Mouse (Mus musculus) regulatory T cell (primary cell): Measurements from ENCODE around the gene Pagr1a.

Experiments
- in situ Hi-C: fragments of 300-600 bp; cut with MboI, MseI; formaldehyde crosslinking; loops from one replicate; pipeline ENCODE4 v1.15.1; 2025; ENCODE audit warnings: high pct_unique_total_duplicates

Gene Pagr1a

DNA sequence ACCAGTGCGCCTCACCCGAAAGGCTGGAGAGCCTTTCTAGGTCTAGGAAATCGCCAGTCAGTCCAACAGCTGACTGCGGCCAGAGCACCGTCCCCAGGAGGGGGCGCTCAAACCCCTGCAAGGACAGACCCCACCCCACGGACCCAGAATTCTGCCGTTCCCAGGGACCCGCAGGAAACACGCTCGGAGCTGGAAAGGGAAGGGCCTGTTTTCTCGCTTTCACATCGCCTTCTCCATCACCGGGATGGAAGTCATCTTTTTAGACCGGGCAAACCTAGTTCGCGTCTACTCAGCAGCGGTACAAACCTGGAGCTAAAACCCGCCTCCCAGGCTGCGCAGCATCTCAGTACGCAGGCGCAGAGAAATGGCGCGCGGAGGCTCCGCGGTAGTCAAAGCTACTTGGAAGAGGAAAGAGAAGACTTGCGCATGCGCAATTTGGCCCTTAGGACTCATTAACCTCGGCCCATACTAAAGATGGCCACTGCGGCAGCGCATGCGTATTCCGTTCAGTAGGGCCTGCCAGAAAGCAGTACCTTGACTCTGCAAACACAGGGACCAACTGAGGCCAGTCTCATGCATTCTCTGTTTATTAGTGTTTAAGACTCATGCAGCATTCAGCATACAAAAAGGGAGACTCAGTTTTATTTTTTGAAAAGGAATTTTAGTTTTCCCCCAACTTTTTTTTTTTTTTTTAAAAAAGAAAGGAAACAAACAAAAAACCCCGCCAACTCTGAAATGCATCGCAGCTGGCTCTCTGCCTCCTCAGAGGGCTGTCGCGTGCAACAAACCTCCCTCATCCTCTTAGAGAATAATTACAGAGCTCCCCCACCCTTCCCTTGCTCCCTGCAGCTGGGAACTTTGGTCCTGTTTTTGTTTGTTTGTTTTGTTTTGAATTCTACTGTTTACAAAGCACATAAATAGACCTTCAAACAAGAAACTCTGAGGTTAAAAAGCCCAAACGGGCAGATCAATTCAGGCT is at the start of gene Pagr1a:
TSS of gene Pagr1a (minus strand) at position 382 of the 979 bp plus-strand sequence.
- in situ Hi-C loops, result loop anchor here (10.0 kb wide), 1 partner anchor 88 kb away; no protein-coding TSS in a partner anchor

DNA sequence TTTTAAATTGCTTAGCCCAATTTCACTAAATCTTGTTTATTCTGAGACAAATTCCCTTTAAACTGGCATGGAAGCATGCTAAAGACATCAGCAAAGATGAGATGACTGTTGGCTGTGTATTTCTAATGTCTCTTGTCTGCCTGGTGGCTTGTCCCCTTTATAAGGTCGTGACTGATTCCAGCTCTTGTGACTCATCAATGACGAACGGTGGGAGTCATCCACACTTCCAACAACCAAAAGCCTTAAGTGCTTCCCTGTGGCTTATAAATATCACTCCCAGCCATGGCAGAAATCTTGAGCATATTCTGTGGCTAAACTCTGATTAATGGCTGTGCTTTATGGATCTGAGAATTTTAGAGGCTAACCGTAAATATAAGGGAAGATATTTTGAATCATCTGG is 49.2 kb upstream of the Pagr1a start:
- in situ Hi-C loops, result loop anchor here (5.0 kb wide), 1 partner anchor 41 kb away; no protein-coding TSS in a partner anchor

DNA sequence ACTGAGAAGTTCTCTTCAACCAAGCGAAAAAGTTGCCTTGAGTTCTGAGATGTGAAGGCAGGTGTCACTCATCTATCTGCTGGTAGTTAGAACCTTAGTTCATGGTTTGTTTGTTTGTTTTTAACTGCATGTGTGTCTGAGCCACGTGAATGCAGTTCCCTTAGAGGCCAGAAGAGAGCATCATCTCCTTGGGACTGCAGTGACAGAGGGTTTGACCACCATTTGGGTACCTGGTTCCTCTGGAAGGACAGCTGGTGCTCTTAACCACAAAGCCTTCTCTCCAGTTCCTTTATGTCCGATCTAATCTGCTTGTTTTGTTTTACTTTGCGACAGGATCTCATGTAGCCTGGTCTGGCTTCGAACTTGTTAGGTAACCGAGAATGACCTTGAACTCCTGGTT is 48.4 kb upstream of the Pagr1a start:
- in situ Hi-C loops, result loop anchor here (5.0 kb wide), 1 partner anchor 42 kb away; no protein-coding TSS in a partner anchor

- in situ Hi-C loops, result no loop called here
Measured at GRCm38 (mm10) chr7:127055026-127055585, 38.0 kb upstream of the Pagr1a start.

DNA sequence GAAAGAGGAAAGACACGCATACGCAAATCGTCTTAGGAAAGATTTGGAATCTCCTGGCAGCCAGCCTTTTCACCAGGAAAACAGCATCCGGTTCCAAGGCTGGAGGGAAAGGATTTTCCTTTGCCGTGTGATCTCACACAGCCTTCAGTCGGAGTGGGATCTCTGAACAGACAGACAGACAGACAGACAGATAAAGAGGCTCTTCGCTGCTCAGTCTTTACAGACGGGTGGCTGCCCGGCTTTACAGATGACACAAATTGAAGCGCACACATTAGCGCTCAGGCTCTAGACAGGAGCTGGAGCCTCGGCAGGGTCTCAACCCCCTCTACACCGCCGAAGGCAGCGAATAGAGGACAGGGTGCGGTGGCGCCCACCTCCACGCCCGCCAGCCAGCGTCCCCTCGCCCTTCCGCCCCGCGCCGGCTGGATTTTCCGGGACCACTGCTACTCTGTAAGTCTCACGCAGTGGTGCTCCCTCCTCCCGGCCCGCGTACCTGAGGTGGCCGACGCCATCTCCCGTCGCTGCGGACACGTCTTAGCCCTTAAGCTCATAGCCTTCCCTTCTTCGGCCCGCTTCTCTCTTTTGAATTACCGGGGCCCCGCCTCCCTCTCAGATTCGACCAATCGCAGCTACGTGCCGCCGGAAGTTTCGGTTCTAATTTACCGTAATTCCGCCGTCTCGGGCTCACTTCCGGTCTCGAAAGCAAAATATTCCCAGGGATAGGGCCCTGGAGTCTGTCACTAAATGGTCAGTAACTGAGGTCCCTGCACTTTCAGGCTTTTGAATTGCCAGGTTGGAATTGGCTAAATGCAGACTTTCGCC is 24.9 kb upstream of the Pagr1a start, which contains the start of gene Kif22:
TSS of gene Kif22 (minus strand) at position 621 of the 822 bp plus-strand sequence.
- in situ Hi-C loops, result no loop called here

- in situ Hi-C loops, result no loop called here
Measured at GRCm38 (mm10) chr7:127031244-127031643, 14.1 kb upstream of the Pagr1a start.

- in situ Hi-C loops, result no loop called here
Measured at GRCm38 (mm10) chr7:127030172-127030571, 13.0 kb upstream of the Pagr1a start.

GRCm38 (mm10) chr7:127027885-127028284 is 10.7 kb upstream of the Pagr1a start:
- in situ Hi-C loops, result no loop called here

GRCm38 (mm10) chr7:127026984-127027726 is 10.0 kb upstream of the Pagr1a start, which contains the start of gene Maz:
Maz (minus strand) TSS chr7:127027037.
- in situ Hi-C loops, result no loop called here

DNA sequence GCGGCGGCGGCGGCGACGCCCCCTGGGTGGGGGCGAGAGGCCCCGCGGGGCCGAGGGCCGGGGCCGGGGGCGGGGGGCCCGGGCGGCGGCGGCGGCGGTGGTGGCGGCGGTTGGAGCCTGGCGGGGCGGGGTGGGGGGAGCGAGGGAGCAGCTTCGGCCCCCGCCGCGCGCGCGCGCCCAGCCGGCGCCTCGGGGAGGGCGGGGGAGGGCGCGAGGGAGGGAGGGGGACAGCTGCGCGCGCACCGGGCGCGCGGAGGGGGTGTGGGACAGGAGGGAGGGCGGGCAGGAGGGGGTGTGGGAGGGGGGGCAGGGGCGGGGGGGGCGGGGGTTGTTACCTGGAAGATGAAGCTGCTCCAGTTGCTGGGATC is 9.4 kb upstream of the Pagr1a start:
- in situ Hi-C loops, result no loop called here

DNA sequence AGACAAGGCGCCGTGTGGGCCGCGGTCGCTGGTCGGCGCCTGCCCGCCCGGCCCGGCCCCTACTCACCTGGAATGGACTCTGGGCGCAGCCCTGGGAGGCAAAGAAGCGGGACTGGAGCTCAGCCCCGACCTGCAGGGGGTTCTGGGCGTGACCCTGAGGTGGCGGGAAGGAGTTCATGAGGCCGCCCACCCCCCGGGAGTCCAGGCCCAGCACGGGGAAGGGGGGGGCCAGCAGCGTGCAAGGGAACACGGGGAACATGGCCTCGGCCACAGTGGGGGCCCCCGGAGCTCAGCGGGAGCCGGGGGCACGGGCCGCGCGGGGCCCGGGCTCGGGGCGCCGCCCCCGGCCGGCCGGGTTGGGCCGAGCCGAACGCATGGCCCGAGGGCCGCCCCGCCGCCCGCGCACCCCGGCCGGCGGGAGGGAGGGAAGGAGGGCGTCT is 9.0 kb upstream of the Pagr1a start:
- in situ Hi-C loops, result no loop called here

DNA sequence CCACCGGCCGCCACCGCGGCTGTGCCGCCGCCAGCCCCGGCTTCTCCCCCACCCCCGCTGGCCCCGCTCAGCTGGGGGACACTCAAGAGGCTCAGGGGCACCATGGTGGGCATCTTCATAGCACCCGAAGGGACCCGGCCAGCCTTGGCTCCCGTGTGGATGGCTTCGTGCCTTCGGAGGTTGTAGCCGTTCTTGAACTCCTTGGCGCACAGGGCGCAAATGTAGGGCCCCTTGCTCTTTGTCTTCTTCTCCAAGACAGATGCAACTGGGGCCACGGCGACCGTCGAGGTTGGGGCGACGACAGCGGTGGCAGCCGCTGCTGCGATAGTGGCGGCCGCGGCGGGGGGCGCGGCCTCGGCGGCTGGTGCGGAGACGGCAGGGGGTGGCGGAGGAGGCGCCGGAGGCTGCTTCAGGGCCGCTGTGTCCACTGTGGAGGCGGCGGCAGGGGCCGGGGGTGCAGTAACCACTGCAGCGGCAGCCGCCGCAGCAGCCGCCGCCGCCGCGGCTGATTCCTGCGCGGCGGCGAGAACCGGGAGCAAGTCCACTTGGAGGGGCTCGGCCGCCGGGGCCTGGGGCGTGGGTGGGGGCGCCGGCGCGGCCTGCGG is 8.5 kb upstream of the Pagr1a start:
- in situ Hi-C loops, result no loop called here

DNA sequence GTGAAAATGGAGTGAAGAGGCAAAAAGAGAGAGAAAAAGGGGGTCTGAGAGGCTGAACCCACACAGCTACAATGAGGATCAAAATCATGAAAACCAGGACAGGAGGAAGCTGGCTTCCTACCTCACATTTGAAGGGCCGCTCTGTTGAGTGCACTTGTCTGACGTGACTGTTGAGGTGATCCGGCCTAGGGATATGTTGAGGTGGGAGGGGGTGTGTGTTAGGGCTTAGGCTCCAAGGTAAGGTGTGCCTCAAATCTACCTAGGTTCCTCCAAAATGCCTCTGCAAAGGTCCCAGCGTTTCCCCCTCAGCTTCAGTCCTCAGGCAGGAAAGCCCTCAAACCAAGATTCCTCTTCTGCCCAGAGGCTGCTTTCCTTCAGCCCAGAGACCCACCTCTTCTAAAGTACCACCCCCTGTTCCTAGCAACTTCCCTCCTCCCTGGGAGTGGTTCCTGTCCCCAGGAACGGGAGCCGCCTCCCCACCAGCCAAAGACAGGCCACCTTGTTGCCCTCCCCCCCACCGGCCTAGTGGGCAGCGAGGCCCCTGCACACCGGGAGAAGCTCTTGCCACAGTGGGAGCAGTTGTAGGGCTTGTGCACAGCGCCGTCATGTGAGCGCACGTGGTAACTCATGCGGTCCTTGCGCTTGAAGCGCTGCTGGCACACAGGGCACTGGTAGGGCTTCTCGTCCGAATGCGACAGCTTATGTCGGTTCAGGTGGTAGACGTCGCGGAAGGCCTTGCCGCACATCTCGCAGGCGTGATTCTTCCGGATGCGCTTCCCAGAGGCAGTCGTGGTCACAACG is 7.8 kb upstream of the Pagr1a start:
- in situ Hi-C loops, result no loop called here

GRCm38 (mm10) chr7:127023896-127024690 is 6.9 kb upstream of the Pagr1a start:
- in situ Hi-C loops, result no loop called here

DNA sequence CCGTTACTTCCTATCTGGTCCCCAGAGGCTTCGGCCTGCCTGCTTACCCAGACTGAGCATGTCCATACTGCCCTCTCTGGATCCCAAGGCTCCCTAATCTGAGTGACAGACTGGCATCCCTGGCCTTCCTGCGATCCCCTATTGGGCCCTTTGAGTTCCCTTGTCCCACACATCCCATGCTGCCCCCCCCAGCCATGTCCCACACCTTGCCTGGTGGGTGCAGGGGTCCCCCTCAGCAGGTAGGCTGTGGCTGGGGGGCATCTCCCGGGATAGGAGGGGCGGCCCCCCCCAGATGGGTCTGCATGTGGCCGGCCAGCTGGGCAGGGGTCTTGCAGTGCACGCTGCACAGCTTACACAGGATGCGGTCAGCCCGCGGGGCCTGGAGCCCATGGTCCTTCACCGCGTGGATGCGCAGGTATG is 6.1 kb upstream of the Pagr1a start:
- in situ Hi-C loops, result no loop called here

DNA sequence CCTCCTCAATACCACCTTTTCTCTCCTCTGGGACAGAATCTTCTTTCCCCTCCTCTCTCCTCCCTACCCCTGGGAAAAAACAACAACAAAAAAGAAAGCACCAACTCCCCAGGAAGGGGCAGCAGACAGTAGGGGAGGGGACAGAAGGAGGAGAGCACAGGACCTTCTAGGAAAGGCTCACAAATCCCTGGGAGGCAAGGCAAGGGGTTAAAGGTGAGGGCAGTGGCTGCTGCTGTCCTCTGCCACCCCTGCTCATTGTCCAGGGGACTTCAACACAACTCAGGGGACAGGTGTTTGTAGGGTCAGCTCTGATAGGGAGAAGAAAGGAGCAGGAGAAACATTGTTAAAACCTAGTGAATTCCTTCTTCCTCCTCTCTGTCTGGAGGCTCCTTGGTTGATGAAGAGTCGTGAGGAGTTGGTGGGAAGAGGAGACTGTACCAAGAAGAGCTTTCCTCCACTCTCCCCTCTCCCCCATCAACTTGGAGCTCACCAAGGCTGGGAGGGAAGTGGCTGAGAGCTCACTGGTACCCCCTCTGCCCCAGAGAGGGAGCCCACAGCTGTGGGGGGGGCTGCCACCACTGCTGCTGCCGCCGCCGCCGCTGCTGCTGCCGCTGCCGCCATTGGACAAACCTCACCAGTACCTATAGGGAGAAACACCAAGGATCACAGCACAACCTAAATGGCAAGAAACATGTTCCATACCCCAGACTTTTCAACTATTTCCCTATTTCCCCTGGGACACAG is 5.5 kb upstream of the Pagr1a start:
- in situ Hi-C loops, result no loop called here

GRCm38 (mm10) chr7:127021563-127022527 is 4.7 kb upstream of the Pagr1a start:
- in situ Hi-C loops, result no loop called here
